In the genomic region with DNA sequence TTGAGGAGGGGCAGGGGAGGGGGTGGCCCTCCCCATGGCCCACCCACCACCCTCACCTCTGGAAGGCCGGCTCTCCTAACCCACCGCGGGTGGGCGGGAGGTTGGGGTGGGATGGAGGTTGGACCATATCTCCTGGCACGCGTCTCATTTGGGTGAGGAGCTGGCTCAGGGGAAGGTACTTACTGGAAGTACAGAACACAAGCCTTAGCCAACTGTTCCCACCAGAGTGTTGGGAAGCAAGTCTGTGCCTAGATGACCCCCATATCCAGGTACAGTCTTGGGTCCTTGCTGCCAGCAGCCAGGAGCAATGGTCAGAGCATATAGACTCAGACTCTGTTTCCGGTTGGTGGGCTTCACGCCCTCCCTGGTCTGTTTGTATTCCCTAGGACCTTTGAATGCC, we compare ENCODE assay signal across 9 mouse cellular contexts. TPM values are rescaled to one million over a fixed set of nuclear protein-coding genes. Genes with fewer than 3 reads are reported as not detected.
DNase-seq lines count a peak whose midpoint lies in the region; ATAC-seq and TF ChIP-seq lines count a peak whose summit lies in the region.
"Had no signal": no experiment of that assay in that cellular context is flagged by ENCODE, and none has a peak within 500 bp of the region (broad histone marks: within the 10 kb centered on the region; RNA-seq: fewer than 3 reads in every experiment).

No protein-coding gene starts in this region.

- H3K4me2 ChIP-seq in liver, embryonic 13.5 days, result peak overlapping the region; percentile 24; the same call in 1 of the 2 replicates
- H3K4me2 ChIP-seq in hindbrain, postnatal 0 days (ENCODE audit: low read depth, low read length), result peak overlapping the region; percentile 48
- H3K4me2 ChIP-seq in neural tube, embryonic 13.5 days, result peak overlapping the region; percentile 47

- no peak overlapping the region for H3K9ac ChIP-seq in liver, embryonic 13.5 days
- no peak overlapping the region; the same call in 1 of the 2 replicates for H3K9ac ChIP-seq in hindbrain, postnatal 0 days (replicated peaks; ENCODE audit: low read length)
- no peak overlapping the region for H3K9ac ChIP-seq in neural tube, embryonic 13.5 days

- 17% methylated on average over 8 of the region's 8 CpGs for WGBS in liver, embryonic 13.5 days (ENCODE audit: insufficient replicate concordance)
- WGBS in hindbrain, postnatal 0 days, result 12% methylated on average over 8 of the region's 8 CpGs
- 3% methylated on average over 8 of the region's 8 CpGs for WGBS in neural tube, embryonic 13.5 days

- no peak for TF ChIP-seq CTCF in hindbrain, postnatal 0 days (IDR thresholded peaks at IDR 0.05; ENCODE audit: low read depth)

- ATAC-seq in liver, embryonic 13.5 days (ENCODE audit: low read depth), result no peak
- ATAC-seq in hindbrain, postnatal 0 days, result no peak
- ATAC-seq in neural tube, embryonic 13.5 days (ENCODE audit: low read depth), result no peak

- DNase-seq in cerebellum, adult 11-12 months, result peak; percentile 51
- no peak for DNase-seq in cerebellum, postnatal 4 days (ENCODE audit: low spot score in 2 of 2)
- no peak for DNase-seq in liver, embryonic 13.5 days
- DNase-seq in liver, result no peak
- DNase-seq in hindbrain, postnatal 0 days (ENCODE audit: low spot score), result peak; percentile 36
- DNase-seq in adrenal gland, adult (ENCODE audit: inconsistent age in 2 of 2, low spot score in 1 of 2), result no peak
- no peak for DNase-seq in spleen, postnatal 14 days (ENCODE audit: low spot score in 2 of 2)
- DNase-seq: heart, postnatal 10 days had no signal

- H3K27me3 ChIP-seq in liver, embryonic 13.5 days, result peaks cover 100% of the 10 kb centered on the region
- no peaks in the 10 kb centered on the region for H3K27me3 ChIP-seq in hindbrain, postnatal 0 days (ENCODE audit: insufficient read depth, low read length)
- peaks cover 38% of the 10 kb centered on the region for H3K27me3 ChIP-seq in neural tube, embryonic 13.5 days

- no peaks in the 10 kb centered on the region for H3K36me3 ChIP-seq in liver, embryonic 13.5 days
- H3K36me3 ChIP-seq in hindbrain, postnatal 0 days (ENCODE audit: insufficient read depth, low read length), result no peaks in the 10 kb centered on the region
- H3K36me3 ChIP-seq in neural tube, embryonic 13.5 days, result no peaks in the 10 kb centered on the region

- H3K4me3 ChIP-seq in liver, embryonic 13.5 days (replicated peaks), result no peak overlapping the region
- no peak overlapping the region for H3K4me3 ChIP-seq in hindbrain, postnatal 0 days (ENCODE audit: low read length)
- no peak overlapping the region for H3K4me3 ChIP-seq in neural tube, embryonic 13.5 days

- peaks cover 35% of the 10 kb centered on the region for H3K4me1 ChIP-seq in liver, embryonic 13.5 days (replicated peaks)
- H3K4me1 ChIP-seq in hindbrain, postnatal 0 days (ENCODE audit: insufficient read depth, low read length), result peaks cover 30% of the 10 kb centered on the region
- H3K4me1 ChIP-seq in neural tube, embryonic 13.5 days (replicated peaks), result peaks cover 73% of the 10 kb centered on the region

- no peak overlapping the region for H3K27ac ChIP-seq in liver, embryonic 13.5 days
- no peak overlapping the region for H3K27ac ChIP-seq in hindbrain, postnatal 0 days
- peak overlapping the region; percentile 64 for H3K27ac ChIP-seq in neural tube, embryonic 13.5 days (replicated peaks)

- H3K9me3 ChIP-seq in liver, embryonic 13.5 days (replicated peaks), result no peaks in the 10 kb centered on the region
- H3K9me3 ChIP-seq in hindbrain, postnatal 0 days (ENCODE audit: low read length), result no peaks in the 10 kb centered on the region
- no peaks in the 10 kb centered on the region for H3K9me3 ChIP-seq in neural tube, embryonic 13.5 days

RNA-seq across cellular contexts. Expression of a gene that starts 2.1 kb away (rescaled TPM):
- 0.08 and 0.23 TPM in 2 replicates for polyA plus RNA-seq in liver, embryonic 13.5 days (2015; fragmentation: Nextera tagmentation; extraction: Ambion mirVana)
- total RNA-seq in hindbrain, postnatal 0 days (2014; rRNA removed), result 149 and 177 TPM in 2 replicates
- polyA plus RNA-seq in hindbrain, postnatal 0 days (2015; fragmentation: Nextera tagmentation; extraction: Ambion mirVana), result 106 and 122 TPM in 2 replicates
- polyA plus RNA-seq in neural tube, embryonic 13.5 days (2015; fragmentation: Nextera tagmentation; extraction: Ambion mirVana), result 119 and 125 TPM in 2 replicates
- total RNA-seq: heart, postnatal 10 days had no signal

RNA-seq across cellular contexts. Expression of a gene that starts 5.3 kb away (rescaled TPM):
- 23.9 and 27.0 TPM in 2 replicates for polyA plus RNA-seq in liver, embryonic 13.5 days (2015; fragmentation: Nextera tagmentation; extraction: Ambion mirVana)
- 34.5 and 40.9 TPM in 2 replicates for total RNA-seq in hindbrain, postnatal 0 days (2014; rRNA removed)
- 25.2 and 28.1 TPM in 2 replicates for polyA plus RNA-seq in hindbrain, postnatal 0 days (2015; fragmentation: Nextera tagmentation; extraction: Ambion mirVana)
- 36.6 and 36.8 TPM in 2 replicates for polyA plus RNA-seq in neural tube, embryonic 13.5 days (2015; fragmentation: Nextera tagmentation; extraction: Ambion mirVana)

RNA-seq across cellular contexts. Expression of a gene that starts 30.3 kb away (rescaled TPM):
- 49.5 and 51.7 TPM in 2 replicates for polyA plus RNA-seq in liver, embryonic 13.5 days (2015; fragmentation: Nextera tagmentation; extraction: Ambion mirVana)
- 0.52 TPM in 1 of 2 replicates, not detected in the other for total RNA-seq in hindbrain, postnatal 0 days (2014; rRNA removed)
- 0.16 and 0.29 TPM in 2 replicates for polyA plus RNA-seq in hindbrain, postnatal 0 days (2015; fragmentation: Nextera tagmentation; extraction: Ambion mirVana)
- polyA plus RNA-seq in neural tube, embryonic 13.5 days (2015; fragmentation: Nextera tagmentation; extraction: Ambion mirVana), result 0.54 TPM in 1 of 2 replicates, not detected in the other

RNA-seq across cellular contexts. Expression of a gene that starts 59.7 kb away (rescaled TPM):
- 9.0 and 9.2 TPM in 2 replicates for polyA plus RNA-seq in liver, embryonic 13.5 days (2015; fragmentation: Nextera tagmentation; extraction: Ambion mirVana)
- total RNA-seq in hindbrain, postnatal 0 days (2014; rRNA removed), result 33.5 and 47.3 TPM in 2 replicates
- polyA plus RNA-seq in hindbrain, postnatal 0 days (2015; fragmentation: Nextera tagmentation; extraction: Ambion mirVana), result 78.2 and 83.8 TPM in 2 replicates
- 38.7 and 44.0 TPM in 2 replicates for polyA plus RNA-seq in neural tube, embryonic 13.5 days (2015; fragmentation: Nextera tagmentation; extraction: Ambion mirVana)

Comparison
In these comparisons a context has a peak if more than half of its experiments do, and no peak if none do; other contexts are left out.
1. DNase-seq: peak in cerebellum, adult 11-12 months (single experiment) and hindbrain, postnatal 0 days (single experiment); none in cerebellum, postnatal 4 days (0 of 2), liver, embryonic 13.5 days (single experiment), liver (single experiment), adrenal gland, adult (0 of 2) and spleen, postnatal 14 days (0 of 2).
2. RNA of a gene that starts 2.1 kb away (polyA plus RNA-seq): 119 to 125 TPM in neural tube, embryonic 13.5 days and 106 to 122 TPM in hindbrain, postnatal 0 days; 0.08 to 0.23 TPM in liver, embryonic 13.5 days; every median in the first group is over 10 times any median in the second.
3. RNA of a gene that starts 30.3 kb away (polyA plus RNA-seq): 49.5 to 51.7 TPM in liver, embryonic 13.5 days; 0.54 TPM in neural tube, embryonic 13.5 days and 0.16 to 0.29 TPM in hindbrain, postnatal 0 days; every median in the first group is over 10 times any median in the second.
4. Peak in every context shown above with its lines, with median percentiles within 50 percentile points of each other: H3K4me2 ChIP-seq.